8 mouse cellular contexts compared by ENCODE assay signal in genomic region chr7:101302691-101303090, GRCm38 (mm10). TPM values are rescaled to one million over a fixed set of nuclear protein-coding genes. Genes with fewer than 3 reads are reported as not detected.
DNase-seq lines count a peak whose midpoint lies in the region; ATAC-seq and TF ChIP-seq lines count a peak whose summit lies in the region.

No protein-coding gene starts in this region.

- 29% methylated on average over 7 of the region's 7 CpGs for WGBS in heart, embryonic 12.5 days
- 22% methylated on average over 7 of the region's 7 CpGs for WGBS in forebrain, postnatal 0 days
- WGBS in liver, postnatal 0 days (ENCODE audit: insufficient replicate concordance): 41% methylated on average over 7 of the region's 7 CpGs

- DNase-seq in heart, postnatal 25 days (ENCODE audit: low spot score): no peak
- no peak for DNase-seq in forebrain, postnatal 0 days
- no peak for DNase-seq in liver, postnatal 0 days
- DNase-seq in adipocyte (ENCODE audit: low spot score): no peak
- DNase-seq in urinary bladder, postnatal 4 days (ENCODE audit: low spot score in 2 of 2): no peak

- TF ChIP-seq POLR2A in ES-Bruce4 (IDR thresholded peaks at IDR 0.05; ENCODE audit: insufficient read depth, low read length): no peak

- TF ChIP-seq EP300 in ES-Bruce4 (IDR thresholded peaks at IDR 0.05; ENCODE audit: insufficient read depth, low read depth, low read length): no peak
- TF ChIP-seq EP300 in liver, postnatal 0 days (IDR thresholded peaks at IDR 0.05; ENCODE audit: low read depth): no peak

- H3K27ac ChIP-seq in heart, embryonic 12.5 days (ENCODE audit: poor library complexity, severe bottlenecking): peak overlapping the region; percentile 77
- H3K27ac ChIP-seq in ES-Bruce4 (ENCODE audit: insufficient read depth, low read length): no peak overlapping the region
- H3K27ac ChIP-seq in forebrain, postnatal 0 days (ENCODE audit: low read depth, low read length): 0 out of 2 replicates have a peak overlapping the region, but pooled peaks have one; percentile 72
- peak overlapping the region; percentile 89; the same call in 1 of the 2 replicates for H3K27ac ChIP-seq in liver, postnatal 0 days (ENCODE audit: low read depth)

- H3K27me3 ChIP-seq in heart, embryonic 12.5 days (replicated peaks): peaks cover 22% of the 10 kb centered on the region
- no peaks in the 10 kb centered on the region for H3K27me3 ChIP-seq in ES-Bruce4 (ENCODE audit: control insufficient read depth, insufficient read depth, low read length, poor library complexity, severe bottlenecking)
- H3K27me3 ChIP-seq in forebrain, postnatal 0 days (ENCODE audit: insufficient read depth, low read length): no peaks in the 10 kb centered on the region
- H3K27me3 ChIP-seq in liver, postnatal 0 days (ENCODE audit: insufficient read depth, low read length): no peaks in the 10 kb centered on the region

- H3K9ac ChIP-seq in heart, embryonic 12.5 days: peak overlapping the region; percentile 69
- H3K9ac ChIP-seq in ES-Bruce4 (ENCODE audit: low read depth, poor library complexity, severe bottlenecking): peak overlapping the region; percentile 17; the same call in 1 of the 2 replicates
- H3K9ac ChIP-seq in forebrain, postnatal 0 days: no peak overlapping the region
- peak overlapping the region; percentile 76 for H3K9ac ChIP-seq in liver, postnatal 0 days (replicated peaks)

- peak overlapping the region; percentile 86 for H3K4me2 ChIP-seq in heart, embryonic 12.5 days
- peak overlapping the region; percentile 91 for H3K4me2 ChIP-seq in forebrain, postnatal 0 days (ENCODE audit: low read depth)
- H3K4me2 ChIP-seq in liver, postnatal 0 days (ENCODE audit: low read depth, low read length): peak overlapping the region; percentile 92

- H3K4me3 ChIP-seq in heart, embryonic 12.5 days: peak overlapping the region; percentile 60
- no peak overlapping the region; the same call in 1 of the 2 replicates for H3K4me3 ChIP-seq in ES-Bruce4 (ENCODE audit: low read depth, low read length)
- H3K4me3 ChIP-seq in forebrain, postnatal 0 days (ENCODE audit: low read depth, low read length): peak overlapping the region; percentile 68
- H3K4me3 ChIP-seq in liver, postnatal 0 days (ENCODE audit: low read depth, low read length): peak overlapping the region; percentile 81

- no peak for ATAC-seq in heart, embryonic 12.5 days (ENCODE audit: insufficient number of reproducible peaks, low FRiP score)
- no peak for ATAC-seq in forebrain, postnatal 0 days
- no peak for ATAC-seq in liver, postnatal 0 days
- no peak for ATAC-seq in erythroid progenitor cell, adult 5-6 weeks (replicated peaks; ENCODE audit: low FRiP score, poor library complexity, severe bottlenecking)

- no peak for TF ChIP-seq CTCF in ES-Bruce4 (IDR thresholded peaks at IDR 0.05; ENCODE audit: low read depth, low read length)
- no peak for TF ChIP-seq CTCF in forebrain, postnatal 0 days (IDR thresholded peaks at IDR 0.05; ENCODE audit: low read depth)
- no peak for TF ChIP-seq CTCF in liver, postnatal 0 days (IDR thresholded peaks at IDR 0.05; ENCODE audit: low read depth)

- intact Hi-C loops in heart, postnatal 25 days (cut with DNase I): no loop called here

- no peaks in the 10 kb centered on the region for H3K9me3 ChIP-seq in heart, embryonic 12.5 days (replicated peaks)
- no peaks in the 10 kb centered on the region for H3K9me3 ChIP-seq in ES-Bruce4 (replicated peaks; ENCODE audit: control insufficient read depth, insufficient read depth, low read length, poor library complexity, severe bottlenecking)
- no peaks in the 10 kb centered on the region for H3K9me3 ChIP-seq in forebrain, postnatal 0 days (ENCODE audit: low read length)
- H3K9me3 ChIP-seq in liver, postnatal 0 days (ENCODE audit: low read length): no peaks in the 10 kb centered on the region

- H3K4me1 ChIP-seq in heart, embryonic 12.5 days (replicated peaks): peaks cover 20% of the 10 kb centered on the region
- H3K4me1 ChIP-seq in ES-Bruce4 (ENCODE audit: control insufficient read depth, insufficient read depth, low read length): no peaks in the 10 kb centered on the region
- no peaks in the 10 kb centered on the region for H3K4me1 ChIP-seq in forebrain, postnatal 0 days (ENCODE audit: insufficient read depth)
- peaks cover 24% of the 10 kb centered on the region for H3K4me1 ChIP-seq in liver, postnatal 0 days (ENCODE audit: insufficient read depth)

- H3K36me3 ChIP-seq in heart, embryonic 12.5 days: no peaks in the 10 kb centered on the region
- no peaks in the 10 kb centered on the region for H3K36me3 ChIP-seq in ES-Bruce4 (ENCODE audit: control insufficient read depth, insufficient read depth, low read length, poor library complexity, severe bottlenecking)
- no peaks in the 10 kb centered on the region for H3K36me3 ChIP-seq in forebrain, postnatal 0 days (ENCODE audit: insufficient read depth)
- H3K36me3 ChIP-seq in liver, postnatal 0 days (replicated peaks; ENCODE audit: insufficient read depth, low read length): no peaks in the 10 kb centered on the region; the same call in none of the 2 replicates

RNA-seq across cellular contexts. Expression of gene Atg16l2, which starts 0.6 kb away (rescaled TPM):
- 22.6 and 23.8 TPM in 2 replicates for polyA plus RNA-seq in heart, embryonic 12.5 days (2016; fragmentation: Nextera tagmentation; extraction: Ambion mirVana)
- total RNA-seq in heart, postnatal 25 days (2021): 10 to 100 TPM; 11.4 to 12.6 TPM
- 23.4 and 25.8 TPM in 2 replicates for polyA plus RNA-seq in ES-Bruce4 (2011; ENCODE audit: insufficient read depth, insufficient read length, low read depth, missing spikeins)
- total RNA-seq in forebrain, postnatal 0 days (2014; rRNA removed): 35.3 and 51.9 TPM in 2 replicates
- polyA plus RNA-seq in forebrain, postnatal 0 days (2015; fragmentation: Nextera tagmentation; extraction: Ambion mirVana): 13.9 and 21.6 TPM in 2 replicates
- polyA plus RNA-seq in liver, postnatal 0 days (2015; fragmentation: Nextera tagmentation; extraction: Ambion mirVana): 4.9 and 5.3 TPM in 2 replicates
- total RNA-seq in erythroid progenitor cell, adult 5-6 weeks (2015; ENCODE audit: low replicate concordance): 1.4 and 5.9 TPM in 2 replicates
- total RNA-seq in erythroid progenitor cell, adult 5-6 weeks (2017; ENCODE audit: low replicate concordance): 0.64 and 8.4 TPM in 2 replicates

RNA-seq across cellular contexts. Expression of gene Stard10, which starts 14.2 kb away (rescaled TPM):
- 22.9 and 28.6 TPM in 2 replicates for polyA plus RNA-seq in heart, embryonic 12.5 days (2016; fragmentation: Nextera tagmentation; extraction: Ambion mirVana)
- total RNA-seq in heart, postnatal 25 days (2021): 10 to 100 TPM; 57.4 to 65.4 TPM
- polyA plus RNA-seq in ES-Bruce4 (2011; ENCODE audit: insufficient read depth, insufficient read length, low read depth, missing spikeins): 54.3 and 58.2 TPM in 2 replicates
- 17.3 and 24.5 TPM in 2 replicates for total RNA-seq in forebrain, postnatal 0 days (2014; rRNA removed)
- 11.0 and 12.2 TPM in 2 replicates for polyA plus RNA-seq in forebrain, postnatal 0 days (2015; fragmentation: Nextera tagmentation; extraction: Ambion mirVana)
- 361 and 384 TPM in 2 replicates for polyA plus RNA-seq in liver, postnatal 0 days (2015; fragmentation: Nextera tagmentation; extraction: Ambion mirVana)
- 73.9 and 101 TPM in 2 replicates for total RNA-seq in erythroid progenitor cell, adult 5-6 weeks (2015; ENCODE audit: low replicate concordance)
- total RNA-seq in erythroid progenitor cell, adult 5-6 weeks (2017; ENCODE audit: low replicate concordance): 37.4 and 52.9 TPM in 2 replicates

RNA-seq across cellular contexts. Expression of gene Arap1, which starts 45.2 kb away (rescaled TPM):
- 19.9 and 22.5 TPM in 2 replicates for polyA plus RNA-seq in heart, embryonic 12.5 days (2016; fragmentation: Nextera tagmentation; extraction: Ambion mirVana)
- 10 to 100 TPM; 31.6 to 35.9 TPM for total RNA-seq in heart, postnatal 25 days (2021)
- polyA plus RNA-seq in ES-Bruce4 (2011; ENCODE audit: insufficient read depth, insufficient read length, low read depth, missing spikeins): 28.2 and 31.5 TPM in 2 replicates
- total RNA-seq in forebrain, postnatal 0 days (2014; rRNA removed): 14.3 and 15.8 TPM in 2 replicates
- 8.0 and 10.5 TPM in 2 replicates for polyA plus RNA-seq in forebrain, postnatal 0 days (2015; fragmentation: Nextera tagmentation; extraction: Ambion mirVana)
- 16.0 and 18.1 TPM in 2 replicates for polyA plus RNA-seq in liver, postnatal 0 days (2015; fragmentation: Nextera tagmentation; extraction: Ambion mirVana)
- 15.1 and 20.1 TPM in 2 replicates for total RNA-seq in erythroid progenitor cell, adult 5-6 weeks (2015; ENCODE audit: low replicate concordance)
- 10.6 and 12.7 TPM in 2 replicates for total RNA-seq in erythroid progenitor cell, adult 5-6 weeks (2017; ENCODE audit: low replicate concordance)
